ENCODE assay signal across 13 mouse cellular contexts in the genomic region with DNA sequence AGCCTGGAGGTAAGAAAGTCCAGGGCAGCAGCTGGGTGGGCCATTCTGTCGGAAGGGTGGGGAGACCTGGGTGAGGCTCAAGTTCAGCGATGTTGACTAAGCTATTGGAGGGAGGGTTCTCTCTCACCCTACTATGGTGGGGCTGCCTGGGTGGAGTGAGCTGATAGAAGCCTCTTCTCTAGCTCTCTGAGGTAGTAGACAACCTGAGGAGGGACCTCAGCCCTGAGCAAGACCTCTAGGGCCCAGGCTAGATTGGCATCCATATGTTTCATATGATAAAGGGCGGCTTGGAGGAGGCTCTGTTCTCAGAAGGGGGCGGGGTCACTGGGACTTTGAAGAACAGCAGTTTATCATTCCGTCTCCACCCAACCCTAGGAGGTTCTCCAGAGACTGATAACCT. TPM values are rescaled to one million over a fixed set of nuclear protein-coding genes. Genes with fewer than 3 reads are reported as not detected.
"Had no signal": no experiment of that assay in that cellular context is flagged by ENCODE, and none has a peak within 500 bp of the region (broad histone marks: within the 10 kb centered on the region; RNA-seq: fewer than 3 reads in every experiment).

No protein-coding gene starts in this region.

RNA-seq across cellular contexts. Expression of gene Gm27179, which starts 27.8 kb away (rescaled TPM):
- total RNA-seq: layer of hippocampus, adult 2 months; layer of hippocampus, postnatal 10 days; left cerebral cortex, postnatal 36 days had no signal
- polyA plus RNA-seq: intestine, postnatal 0 days; limb, embryonic 12.5 days; lung, embryonic 14.5 days; macrophage; midbrain, embryonic 10.5 days; midbrain, embryonic 14.5 days; myocyte; neural tube, embryonic 11.5 days; neural tube, embryonic 15.5 days; thymus, postnatal 0 days had no signal

RNA-seq across cellular contexts. Expression of gene Gm16867, which starts 37.0 kb away (rescaled TPM):
- polyA plus RNA-seq: intestine, postnatal 0 days; limb, embryonic 12.5 days; lung, embryonic 14.5 days; midbrain, embryonic 10.5 days; midbrain, embryonic 14.5 days; myocyte; neural tube, embryonic 11.5 days; neural tube, embryonic 15.5 days; thymus, postnatal 0 days had no signal
